Mouse (Mus musculus): ENCODE results near the gene Pear1.

DNA sequence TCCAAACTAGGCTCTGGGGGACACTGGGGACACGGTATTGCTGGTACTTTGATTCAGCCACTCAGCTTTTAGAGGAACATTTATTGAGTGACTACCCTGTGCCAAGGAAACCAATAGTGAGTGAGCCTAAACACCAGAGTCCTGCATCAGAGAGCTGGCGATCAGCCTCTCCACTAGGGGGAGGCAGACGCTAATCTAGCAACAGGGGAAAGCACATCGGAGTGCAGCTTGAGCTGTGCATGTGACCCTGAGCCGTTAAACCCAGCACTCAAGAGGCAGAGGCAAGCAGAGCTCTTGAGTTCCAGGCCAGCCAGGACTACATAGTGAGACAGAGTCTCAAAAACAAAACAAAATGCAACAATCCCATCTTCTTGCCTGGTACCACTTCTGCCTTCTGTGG is 75.1 kb downstream of the Pear1 start:
- TF ChIP-seq POLR2A (IDR thresholded peaks at IDR 0.05; ENCODE audit: extremely low read depth, insufficient read depth, low read length) (no peak), CTCF (IDR thresholded peaks at IDR 0.05; ENCODE audit: extremely low read depth, insufficient read depth, low read length) (peak; percentile 92)
